Mouse (Mus musculus): ENCODE results near the gene Bckdha.

- TF ChIP-seq CTCF (IDR thresholded peaks at IDR 0.05; ENCODE audit: borderline replicate concordance, extremely low read depth, insufficient read depth, insufficient read length), result no peak
- TF ChIP-seq POLR2A (IDR thresholded peaks at IDR 0.05; ENCODE audit: borderline replicate concordance, extremely low read depth, insufficient read depth, insufficient read length, poor library complexity, severe bottlenecking), result no peak
These were observed 21.2 kb upstream of the Bckdha start for GRCm38 (mm10) chr7:25679971-25680370.

Data from brain, embryonic 14.5 days (tissue).